Comparison of ENCODE assay signal across 10 mouse cellular contexts in the genomic region with DNA sequence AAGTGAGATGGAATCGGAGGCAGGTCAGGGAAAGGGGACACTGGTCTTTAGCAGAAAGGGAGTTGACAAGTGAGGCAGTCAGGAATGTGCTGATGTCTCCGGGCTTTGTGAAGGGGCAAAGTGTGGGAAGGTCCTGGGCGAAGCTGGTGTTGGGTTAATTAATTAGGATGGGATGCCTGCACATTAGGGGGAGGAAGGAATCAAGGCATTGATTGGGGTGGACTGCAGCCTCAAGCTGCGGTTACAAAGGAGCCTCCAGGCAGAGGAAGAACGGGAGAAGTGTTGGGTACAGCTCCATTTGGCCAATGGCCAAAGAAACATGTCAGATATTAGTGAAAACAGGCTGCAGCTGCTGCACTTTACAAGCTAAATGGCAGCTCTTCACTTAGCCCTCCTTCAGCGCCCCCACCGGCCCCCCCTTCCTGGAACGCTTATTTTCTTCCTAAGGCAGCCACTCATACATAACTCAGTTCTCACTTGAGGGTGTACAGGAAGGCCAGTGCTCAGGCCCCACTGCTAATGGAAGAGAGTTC. TPM values are rescaled to one million over a fixed set of nuclear protein-coding genes. Genes with fewer than 3 reads are reported as not detected.
DNase-seq lines count a peak whose midpoint lies in the region; ATAC-seq and TF ChIP-seq lines count a peak whose summit lies in the region.
"Had no signal": no experiment of that assay in that cellular context is flagged by ENCODE, and none has a peak within 500 bp of the region (broad histone marks: within the 10 kb centered on the region; RNA-seq: fewer than 3 reads in every experiment).

No protein-coding gene starts in this region.

- H3K4me1 ChIP-seq in liver, embryonic 11.5 days (replicated peaks; ENCODE audit: control insufficient read depth, insufficient read depth, low read length), result no peaks in the 10 kb centered on the region
- no peaks in the 10 kb centered on the region for H3K4me1 ChIP-seq in forebrain, postnatal 0 days (ENCODE audit: insufficient read depth)
- no peaks in the 10 kb centered on the region for H3K4me1 ChIP-seq in hindbrain, postnatal 0 days (ENCODE audit: insufficient read depth, low read length)
- H3K4me1 ChIP-seq in cerebellum, adult 2 months (ENCODE audit: control insufficient read depth, insufficient read depth, low read length), result no peaks in the 10 kb centered on the region

- H3K9me3 ChIP-seq in liver, embryonic 11.5 days (ENCODE audit: control insufficient read depth, low read length), result no peaks in the 10 kb centered on the region
- H3K9me3 ChIP-seq in forebrain, postnatal 0 days (ENCODE audit: low read length), result no peaks in the 10 kb centered on the region
- H3K9me3 ChIP-seq in hindbrain, postnatal 0 days (ENCODE audit: low read length), result no peaks in the 10 kb centered on the region

- intact Hi-C loops in left cerebral cortex, postnatal 14 days (cut with DNase I), result no loop called here

- H3K27ac ChIP-seq in liver, embryonic 11.5 days (ENCODE audit: low read depth, low read length), result no peak overlapping the region
- no peak overlapping the region for H3K27ac ChIP-seq in forebrain, postnatal 0 days (ENCODE audit: low read depth, low read length)
- H3K27ac ChIP-seq in hindbrain, postnatal 0 days, result no peak overlapping the region
- no peak overlapping the region for H3K27ac ChIP-seq in cerebellum, adult 2 months (ENCODE audit: insufficient read depth, low read length)

- no peak for TF ChIP-seq POLR2A in cerebellum, adult 2 months (IDR thresholded peaks at IDR 0.05; ENCODE audit: borderline replicate concordance, insufficient read depth, low read length)

- no peak overlapping the region for H3K4me2 ChIP-seq in liver, embryonic 11.5 days
- H3K4me2 ChIP-seq in forebrain, postnatal 0 days (ENCODE audit: low read depth), result no peak overlapping the region
- H3K4me2 ChIP-seq in hindbrain, postnatal 0 days (ENCODE audit: low read depth, low read length), result no peak overlapping the region

- no peak overlapping the region for H3K9ac ChIP-seq in liver, embryonic 11.5 days (ENCODE audit: low read depth, low read length)
- H3K9ac ChIP-seq in forebrain, postnatal 0 days, result no peak overlapping the region
- no peak overlapping the region for H3K9ac ChIP-seq in hindbrain, postnatal 0 days (replicated peaks; ENCODE audit: low read length)

- 46% methylated on average over 8 of the region's 8 CpGs for WGBS in liver, embryonic 11.5 days
- WGBS in forebrain, postnatal 0 days, result 10% methylated on average over 8 of the region's 8 CpGs
- 17% methylated on average over 8 of the region's 8 CpGs for WGBS in hindbrain, postnatal 0 days
- 17% methylated on average over 8 of the region's 8 CpGs for WGBS in cerebellum, adult 2 months

- no peaks in the 10 kb centered on the region for H3K36me3 ChIP-seq in liver, embryonic 11.5 days (ENCODE audit: control insufficient read depth, insufficient read depth, low read length)
- no peaks in the 10 kb centered on the region for H3K36me3 ChIP-seq in forebrain, postnatal 0 days (ENCODE audit: insufficient read depth)
- H3K36me3 ChIP-seq in hindbrain, postnatal 0 days (ENCODE audit: insufficient read depth, low read length), result no peaks in the 10 kb centered on the region

- ATAC-seq in liver, embryonic 11.5 days (replicated peaks; ENCODE audit: low FRiP score), result no peak
- peak; percentile 59 for ATAC-seq in forebrain, postnatal 0 days
- ATAC-seq in hindbrain, postnatal 0 days, result no peak

- H3K27me3 ChIP-seq in liver, embryonic 11.5 days (replicated peaks; ENCODE audit: control insufficient read depth, insufficient read depth, low read length), result no peaks in the 10 kb centered on the region
- H3K27me3 ChIP-seq in forebrain, postnatal 0 days (ENCODE audit: insufficient read depth, low read length), result no peaks in the 10 kb centered on the region
- no peaks in the 10 kb centered on the region for H3K27me3 ChIP-seq in hindbrain, postnatal 0 days (ENCODE audit: insufficient read depth, low read length)
- H3K27me3 ChIP-seq in cerebellum, adult 2 months (ENCODE audit: control insufficient read depth, insufficient read depth, low read length), result no peaks in the 10 kb centered on the region

- peak; percentile 23 for DNase-seq in liver
- DNase-seq in liver, embryonic 11.5 days (ENCODE audit: low spot score), result no peak
- DNase-seq in forebrain, postnatal 0 days, result peak; percentile 24
- peak; percentile 42 for DNase-seq in hindbrain, postnatal 0 days (ENCODE audit: low spot score)
- peak; percentile 32 for DNase-seq in lung, postnatal 25 days (ENCODE audit: low spot score)
- DNase-seq in T-cell, adult 2 months (ENCODE audit: low spot score), result no peak
- DNase-seq in left cerebral cortex, postnatal 14 days (ENCODE audit: low spot score in 2 of 2), result no peak
- no peak for DNase-seq in cerebellum, adult 2 months

- H3K4me3 ChIP-seq in liver, embryonic 11.5 days (ENCODE audit: low read depth, low read length), result no peak overlapping the region
- no peak overlapping the region for H3K4me3 ChIP-seq in forebrain, postnatal 0 days (ENCODE audit: low read depth, low read length)
- no peak overlapping the region for H3K4me3 ChIP-seq in hindbrain, postnatal 0 days (ENCODE audit: low read length)
- H3K4me3 ChIP-seq in cerebellum, adult 2 months (replicated peaks; ENCODE audit: insufficient read depth, low read depth, low read length), result no peak overlapping the region

- TF ChIP-seq CTCF in forebrain, postnatal 0 days (IDR thresholded peaks at IDR 0.05; ENCODE audit: low read depth), result no peak
- TF ChIP-seq CTCF in hindbrain, postnatal 0 days (IDR thresholded peaks at IDR 0.05; ENCODE audit: low read depth), result no peak
- no peak for TF ChIP-seq CTCF in cerebellum, adult 2 months (IDR thresholded peaks at IDR 0.05; ENCODE audit: borderline replicate concordance, insufficient read depth, low read depth, low read length)

RNA-seq across cellular contexts. Expression of gene Tcf21, which starts 48.5 kb away (rescaled TPM):
- polyA plus RNA-seq in liver, embryonic 11.5 days (2014; fragmentation: Nextera tagmentation; extraction: Ambion mirVana), result 21.9 and 25.1 TPM in 2 replicates
- not detected in 2 replicates for total RNA-seq in forebrain, postnatal 0 days (2014; rRNA removed)
- polyA plus RNA-seq in forebrain, postnatal 0 days (2015; fragmentation: Nextera tagmentation; extraction: Ambion mirVana), result 0.21 and 0.24 TPM in 2 replicates
- 0.47 TPM in 1 of 2 replicates, not detected in the other for total RNA-seq in hindbrain, postnatal 0 days (2014; rRNA removed)
- polyA plus RNA-seq in hindbrain, postnatal 0 days (2015; fragmentation: Nextera tagmentation; extraction: Ambion mirVana), result 0.89 and 1.4 TPM in 2 replicates
- not detected for total RNA-seq in left cerebral cortex, postnatal 14 days (2021)
- 0.29 and 0.62 TPM in 2 replicates for polyA plus RNA-seq in cerebellum, adult 2 months (2012; rRNA removed)
- total RNA-seq: ES-E14 had no signal
- polyA plus RNA-seq: limb, embryonic 11.5 days had no signal

Comparison
In these comparisons a context has a peak if more than half of its experiments do, and no peak if none do; other contexts are left out.
1. DNase-seq: peak in liver (single experiment), forebrain, postnatal 0 days (single experiment), hindbrain, postnatal 0 days (single experiment) and lung, postnatal 25 days (single experiment); none in liver, embryonic 11.5 days (single experiment), T-cell, adult 2 months (single experiment), left cerebral cortex, postnatal 14 days (0 of 2) and cerebellum, adult 2 months (0 of 2).